Mouse (Mus musculus) CH12.LX (cell line): ENCODE measurements at regions not wholly inside any gene's neighbourhood (a gene's known extent, or its start where the extent isn't known, plus 50 kb on each side); places are given as distances from the start of the nearest gene placed in this dataset.

Source experiments
- CTCF ChIP-seq, 2 experiments: IDR thresholded peaks in 1 of 2; conservative IDR thresholded peaks in 1 of 2; 2 replicates each; pipeline ENCODE4 v1.5.1; 2011 to 2012; ENCODE audit warnings: low read depth in 2 of 2, low read length in 2 of 2, improper control_type of control experiment in 1 of 2, inconsistent platforms in 1 of 2, mild to moderate bottlenecking in 1 of 2, moderate library complexity in 1 of 2
- EP300 ChIP-seq: IDR thresholded peaks from 2 replicates; pipeline ENCODE4 v1.6.1; 2011; ENCODE audit warnings: low read length, improper control_type of control experiment
- MAX ChIP-seq: IDR thresholded peaks from 2 replicates; pipeline ENCODE4 v1.6.1; 2011; ENCODE audit warnings: low read length, improper control_type of control experiment
- MAZ ChIP-seq: IDR thresholded peaks from 2 replicates; pipeline ENCODE4 v1.6.1; 2012; ENCODE audit warnings: low read depth, mild to moderate bottlenecking, inconsistent platforms, low read length, improper control_type of control experiment, moderate library complexity
- MEF2A ChIP-seq: IDR thresholded peaks from 2 replicates; pipeline ENCODE4 v1.6.1; 2014; ENCODE audit warnings: low read depth, mild to moderate bottlenecking, inconsistent platforms, low read length, improper control_type of control experiment, borderline replicate concordance
- MXI1 ChIP-seq: IDR thresholded peaks from 2 replicates; pipeline ENCODE4 v1.6.1; 2011; ENCODE audit warnings: mild to moderate bottlenecking, low read depth, low read length, improper control_type of control experiment
- POLR2A ChIP-seq: IDR thresholded peaks from 2 replicates; pipeline ENCODE4 v1.6.1; 2011; ENCODE audit warnings: low read depth, mild to moderate bottlenecking, improper control_type of control experiment, low read length
- RAD21 ChIP-seq: IDR thresholded peaks from 2 replicates; pipeline ENCODE4 v1.6.1; 2011; ENCODE audit warnings: low read depth, mild to moderate bottlenecking, low read length, improper control_type of control experiment, moderate library complexity
- RCOR1 ChIP-seq: conservative IDR thresholded peaks from 2 replicates; pipeline ENCODE4 v1.6.1; 2012; ENCODE audit warnings: low read depth, mild to moderate bottlenecking, inconsistent platforms, low read length, improper control_type of control experiment
- TCF12 ChIP-seq: IDR thresholded peaks from 2 replicates; pipeline ENCODE4 v1.6.1; 2014; ENCODE audit warnings: low read depth, mild to moderate bottlenecking, inconsistent platforms, low read length, improper control_type of control experiment

GRCm38 (mm10) chr9:41221110-41221790 lies 59.8 kb upstream of the Ubash3b start:
- TF ChIP-seq CTCF (conservative IDR thresholded peaks at IDR 0.05 in 1 of 2, IDR thresholded peaks at IDR 0.05 in 1 of 2; ENCODE audit: low read depth in 2 of 2, low read length in 2 of 2) (no peak), POLR2A (no peak), MXI1 (no peak), MAZ (no peak), MEF2A (peak; percentile 95), EP300 (peak; percentile 54), RCOR1 (no peak), RAD21 (no peak), MAX (no peak), TCF12 (no peak)
